Mouse (Mus musculus) G1E (cell line): ENCODE results near the gene Myh14. TPM values are rescaled to one million over a fixed set of nuclear protein-coding genes. Genes with fewer than 3 reads are reported as not detected.

Experiments used
- ATAC-seq: 2 replicates; pipeline ENCODE4 v1.8.0; 2016; ENCODE audit warnings: mild to moderate bottlenecking; ENCODE audit not compliant: insufficient number of reproducible peaks, poor library complexity, low FRiP score, severe bottlenecking; ENCODE audit errors: extremely low read depth
- DNase-seq: peaks from one replicate; pipeline ENCODE4 v3.0.0; 2012; ENCODE audit warnings: low spot score
- H3K27me3 ChIP-seq: 2 replicates; pipeline ENCODE4 v1.6.1; 2012; ENCODE audit warnings: mild to moderate bottlenecking, low read length, inconsistent platforms; ENCODE audit not compliant: insufficient read depth
- H3K36me3 ChIP-seq: replicated peaks from 2 replicates; pipeline ENCODE3; 2012; ENCODE audit warnings: mild to moderate bottlenecking, inconsistent platforms
- H3K4me1 ChIP-seq: 2 replicates; pipeline ENCODE4 v1.6.1; 2012; ENCODE audit warnings: low read depth, low read length, inconsistent platforms, mixed read lengths; ENCODE audit not compliant: insufficient read depth
- H3K4me3 ChIP-seq: 2 replicates; pipeline ENCODE4 v1.5.1; 2012; ENCODE audit warnings: low read depth, mild to moderate bottlenecking, inconsistent platforms, low read length, moderate library complexity, mixed read lengths
- H3K9me3 ChIP-seq: replicated peaks from 2 replicates; pipeline ENCODE4 v1.6.1; 2012; ENCODE audit warnings: inconsistent platforms
- CTCF ChIP-seq: IDR thresholded peaks from 2 replicates; pipeline ENCODE4 v1.5.1; 2012; ENCODE audit warnings: low read depth, low read length, inconsistent platforms, mixed read lengths
- GATA1 ChIP-seq: IDR thresholded peaks from 2 replicates; pipeline ENCODE4 v1.6.1; 2012; ENCODE audit warnings: borderline replicate concordance, low read length, inconsistent platforms, mixed read lengths
- GATA2 ChIP-seq: IDR thresholded peaks from 2 replicates; pipeline ENCODE4 v1.6.1; 2012; ENCODE audit warnings: low read depth, low read length, inconsistent platforms, borderline replicate concordance
- POLR2AphosphoS5 ChIP-seq: IDR thresholded peaks from 2 replicates; pipeline ENCODE4 v1.6.1; 2012; ENCODE audit warnings: low read depth, low read length, inconsistent platforms; ENCODE audit not compliant: insufficient replicate concordance
- TAL1 ChIP-seq: conservative IDR thresholded peaks from 2 replicates; pipeline ENCODE4 v1.6.1; 2012; ENCODE audit warnings: low read depth, low read length, inconsistent platforms, mixed read lengths
- polyA plus RNA-seq: library from polyadenylated mRNA; stranded (reverse); fragments of >175 nt; gene quantifications from 2 replicates; pipeline ENCODE4 v1.2.3, GENCODE M21; 2012
- total RNA-seq, 2 experiments: library from RNA; stranded (forward) in 1 of 2; stranded (reverse) in 1 of 2; fragments of 200-1000 nt in 1 of 2; fragments of >200 nt in 1 of 2; fragmentation: Nextera tagmentation in 1 of 2; gene quantifications; 2 replicates each; pipeline ENCODE4 v1.2.3; 2014 to 2017

Gene Myh14
- total and polyA plus RNA-seq, 3 experiments, result not detected

GRCm38 (mm10) chr7:44664731-44665130 is 5.9 kb downstream of the Myh14 start:
- DNase-seq (no peak), ATAC-seq (no peak)
- no peak overlapping the region for H3K4me3 ChIP-seq
- no peak for TF ChIP-seq CTCF
- no peaks in the 10 kb centered on the region for H3K4me1 ChIP-seq
- no peaks in the 10 kb centered on the region for H3K36me3 ChIP-seq
- peaks cover 5% of the 10 kb centered on the region for H3K9me3 ChIP-seq
- H3K27me3 ChIP-seq, result no peaks in the 10 kb centered on the region

DNA sequence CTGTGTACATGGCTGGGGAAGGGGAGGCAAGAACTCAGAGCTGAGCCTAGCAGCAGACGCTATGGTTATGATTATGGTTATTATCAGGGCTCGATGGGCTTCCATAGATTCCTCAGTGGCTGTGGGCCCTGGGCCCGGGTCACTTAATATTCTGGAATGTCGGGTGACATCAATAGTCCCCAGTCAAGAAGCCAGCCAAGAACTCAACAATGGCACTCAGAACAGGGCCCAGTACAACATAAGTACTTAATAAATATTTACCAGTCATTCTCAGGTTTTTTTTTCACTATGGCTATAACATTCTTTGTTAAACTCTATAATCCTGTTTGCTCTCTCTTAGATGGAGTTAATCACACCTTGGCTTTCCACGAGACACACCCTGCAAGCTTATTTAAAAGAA is 7.1 kb downstream of the Myh14 start:
- Histone ChIP-seq H3K4me3 (no peak overlapping the region), H3K4me1 (no peaks in the 10 kb centered on the region), H3K36me3 (no peaks in the 10 kb centered on the region), H3K9me3 (peaks cover 5% of the 10 kb centered on the region), H3K27me3 (no peaks in the 10 kb centered on the region)
- ATAC-seq (no peak), DNase-seq (no peak)
- no peak for TF ChIP-seq TAL1
- TF ChIP-seq CTCF, result no peak
- TF ChIP-seq GATA1, result no peak
- no peak for TF ChIP-seq GATA2
- TF ChIP-seq POLR2AphosphoS5, result no peak

DNA sequence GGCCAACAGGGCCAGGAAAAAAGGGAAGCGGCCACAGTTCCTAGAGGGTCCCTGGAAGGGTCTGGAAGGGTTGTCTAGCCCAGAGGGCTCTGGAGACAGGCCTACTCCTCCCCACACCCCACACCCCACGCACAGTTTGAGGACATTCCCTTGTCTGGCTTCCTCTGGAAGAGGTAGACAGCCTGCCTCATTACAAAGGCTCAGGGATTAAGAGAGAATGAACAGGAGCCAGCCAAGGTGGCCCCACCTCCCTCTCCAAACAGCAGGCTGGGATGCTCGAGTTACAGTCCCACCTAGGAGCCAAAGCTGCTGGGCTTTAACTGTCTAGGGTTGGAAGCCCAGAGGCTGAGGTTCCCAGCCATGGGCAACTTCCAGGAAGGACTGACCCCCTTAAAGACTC is 8.1 kb downstream of the Myh14 start:
- Histone ChIP-seq H3K4me1 (no peaks in the 10 kb centered on the region), H3K27me3 (no peaks in the 10 kb centered on the region), H3K4me3 (no peak overlapping the region), H3K9me3 (peaks cover 5% of the 10 kb centered on the region), H3K36me3 (no peaks in the 10 kb centered on the region)
- no peak for DNase-seq
- TF ChIP-seq CTCF (no peak), POLR2AphosphoS5 (no peak), GATA1 (no peak)
- ATAC-seq, result no peak

DNA sequence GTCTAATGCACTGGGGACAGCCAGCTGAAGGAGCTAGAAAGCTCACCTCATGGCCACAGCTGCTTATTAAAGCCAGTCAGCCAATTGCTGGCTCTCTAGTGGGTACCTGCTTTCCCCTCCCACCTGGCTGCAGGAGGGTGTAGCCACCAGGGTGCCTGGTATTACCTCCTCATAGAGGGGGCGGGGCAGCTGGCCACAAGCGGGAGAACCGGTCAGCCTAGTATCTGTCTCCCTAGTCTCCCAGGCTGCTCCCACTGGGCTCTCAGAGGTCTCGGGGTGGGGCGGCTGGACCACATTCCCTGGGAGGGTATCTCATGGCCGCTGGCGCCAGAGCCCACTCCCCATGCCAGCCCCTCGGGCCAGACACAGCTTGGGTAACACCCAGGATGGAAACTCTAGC is 8.5 kb downstream of the Myh14 start:
- TF ChIP-seq POLR2AphosphoS5, result no peak
- TF ChIP-seq GATA2, result no peak
- TF ChIP-seq TAL1, result no peak
- TF ChIP-seq GATA1, result no peak
- TF ChIP-seq CTCF, result no peak
- peaks cover 5% of the 10 kb centered on the region for H3K9me3 ChIP-seq
- H3K4me1 ChIP-seq, result no peaks in the 10 kb centered on the region
- no peaks in the 10 kb centered on the region for H3K27me3 ChIP-seq
- no peaks in the 10 kb centered on the region for H3K36me3 ChIP-seq
- no peak overlapping the region for H3K4me3 ChIP-seq
- DNase-seq (no peak), ATAC-seq (no peak)

GRCm38 (mm10) chr7:44661219-44661618 is 9.4 kb downstream of the Myh14 start:
- Histone ChIP-seq H3K27me3 (no peaks in the 10 kb centered on the region), H3K4me3 (no peak overlapping the region), H3K4me1 (no peaks in the 10 kb centered on the region), H3K36me3 (no peaks in the 10 kb centered on the region), H3K9me3 (peaks cover 2% of the 10 kb centered on the region; the same call in 1 of the 2 replicates)
- DNase-seq, result no peak
- TF ChIP-seq GATA1, result no peak
- no peak for TF ChIP-seq GATA2
- no peak for TF ChIP-seq TAL1
- no peak for ATAC-seq

- TF ChIP-seq GATA1 (no peak), POLR2AphosphoS5 (no peak), CTCF (peak; percentile 79), TAL1 (no peak), GATA2 (no peak)
- DNase-seq (peak; percentile 50), ATAC-seq (no peak)
- Histone ChIP-seq H3K4me1 (no peaks in the 10 kb centered on the region), H3K9me3 (no peaks in the 10 kb centered on the region), H3K27me3 (peaks cover 2% of the 10 kb centered on the region; the same call in 1 of the 2 replicates), H3K4me3 (no peak overlapping the region), H3K36me3 (no peaks in the 10 kb centered on the region)
These were observed 15.1 kb downstream of the Myh14 start for GRCm38 (mm10) chr7:44655504-44655903.

- ATAC-seq (no peak), DNase-seq (no peak)
- Histone ChIP-seq H3K27me3 (peaks cover 2% of the 10 kb centered on the region; the same call in 1 of the 2 replicates), H3K4me3 (no peak overlapping the region), H3K36me3 (no peaks in the 10 kb centered on the region), H3K9me3 (no peaks in the 10 kb centered on the region), H3K4me1 (no peaks in the 10 kb centered on the region)
- TF ChIP-seq GATA2 (no peak), CTCF (peak; percentile 42; the same call in 1 of the 2 replicates)
These were observed 16.9 kb downstream of the Myh14 start for GRCm38 (mm10) chr7:44653773-44654172.
